Mouse (Mus musculus) WW6 (cell line): ENCODE measurements around the gene Nabp1.
A peak's percentile ranks its signal among the peaks of the same experiment; 100 is the strongest.
"Not testable (repeated sequence)": the region's sequence is repeated elsewhere in the genome, so short reads cannot be mapped to it uniquely, and the experiment has no call there.

Experiments
- DNase-seq: peaks from one replicate; pipeline ENCODE4 v3.0.0-alpha.2; 2013; ENCODE audit warnings: low read depth, low spot score

Nabp1 gene

GRCm38 (mm10) chr1:51493592-51494307 lies 15.5 kb upstream of the Nabp1 start:
- no peak for DNase-seq

- DNase-seq = no peak
These were observed 8.1 kb upstream of the Nabp1 start for GRCm38 (mm10) chr1:51486291-51486690.

- no peak for DNase-seq
These were observed 2.2 kb upstream of the Nabp1 start for GRCm38 (mm10) chr1:51480386-51480785.

- no peak for DNase-seq
These were observed 1.5 kb upstream of the Nabp1 start for GRCm38 (mm10) chr1:51479691-51480090.

GRCm38 (mm10) chr1:51479027-51479329 lies 753 bp upstream of the Nabp1 start:
- DNase-seq = no peak

DNA sequence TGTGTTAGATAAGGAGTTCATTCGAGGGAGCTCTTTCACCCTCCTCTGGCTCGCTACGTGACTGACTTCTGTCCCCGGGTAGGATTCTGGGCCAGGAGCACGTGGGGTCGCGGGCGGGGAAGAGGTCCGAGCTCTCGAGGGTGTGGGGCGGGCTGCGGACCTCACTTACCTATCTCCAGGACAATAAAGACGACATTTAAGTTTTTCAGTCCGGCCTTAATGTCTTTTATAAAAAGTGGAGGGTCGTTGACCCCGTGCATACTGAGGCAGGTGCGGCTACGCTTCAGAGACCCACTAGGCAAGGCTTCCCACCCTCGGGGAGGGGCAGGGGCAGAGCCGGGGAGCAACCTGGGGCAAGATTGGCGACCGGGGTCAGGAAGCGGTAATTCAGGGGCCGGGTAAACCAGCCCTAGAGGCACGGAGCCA lies 556 bp downstream of the Nabp1 start:
- no peak for DNase-seq

DNA sequence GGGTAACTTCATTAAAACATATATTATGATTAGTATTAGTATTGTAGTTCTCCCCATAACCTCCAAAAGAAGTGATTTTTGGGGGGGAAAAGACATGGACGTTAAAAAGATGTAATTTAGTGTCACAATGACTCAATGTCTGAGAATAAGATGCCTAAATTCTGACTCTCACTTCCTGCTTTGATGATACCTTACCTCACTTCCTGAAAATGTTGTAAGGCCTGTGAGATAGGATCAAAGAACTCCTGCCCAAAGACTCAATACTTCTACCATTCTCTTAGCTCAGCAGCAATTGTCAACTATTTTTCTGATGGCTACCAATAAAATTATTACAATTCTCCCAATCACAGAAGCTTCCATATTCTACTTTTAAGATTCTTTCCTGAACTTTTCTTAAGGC lies 1.8 kb downstream of the Nabp1 start:
- DNase-seq = no peak

GRCm38 (mm10) chr1:51468077-51468476 lies 10.1 kb downstream of the Nabp1 start:
- DNase-seq = no peak

GRCm38 (mm10) chr1:51467181-51467580 lies 11.0 kb downstream of the Nabp1 start:
- DNase-seq = no peak

GRCm38 (mm10) chr1:51466385-51466784 lies 11.8 kb downstream of the Nabp1 start:
- DNase-seq = no peak

GRCm38 (mm10) chr1:51465285-51465684 lies 12.9 kb downstream of the Nabp1 start:
- DNase-seq = no peak

- DNase-seq = no peak
These were observed 15.2 kb downstream of the Nabp1 start for GRCm38 (mm10) chr1:51463038-51463437.

- DNase-seq = peak; percentile 54
These were observed 19.3 kb downstream of the Nabp1 start for GRCm38 (mm10) chr1:51458731-51459450.

DNA sequence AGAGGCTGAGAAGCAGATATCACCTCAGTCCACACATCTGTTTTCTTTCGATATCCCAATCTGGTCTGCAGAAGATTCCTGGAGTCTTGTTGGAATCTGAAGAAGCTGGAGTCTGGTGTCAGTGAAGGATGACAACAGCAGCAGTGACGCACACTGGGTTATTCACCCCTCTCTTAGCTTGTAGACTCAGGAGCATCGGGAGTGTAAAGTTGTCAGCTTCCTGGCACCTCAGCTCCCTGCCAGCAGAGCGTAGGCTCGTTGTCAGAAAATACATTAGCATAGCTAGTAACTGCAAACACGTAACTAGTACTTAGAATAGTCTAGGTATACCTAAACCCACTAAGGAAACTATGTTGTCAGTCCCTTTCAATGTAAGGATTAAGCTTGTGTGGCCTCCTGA lies 20.1 kb downstream of the Nabp1 start:
- DNase-seq = no peak

DNA sequence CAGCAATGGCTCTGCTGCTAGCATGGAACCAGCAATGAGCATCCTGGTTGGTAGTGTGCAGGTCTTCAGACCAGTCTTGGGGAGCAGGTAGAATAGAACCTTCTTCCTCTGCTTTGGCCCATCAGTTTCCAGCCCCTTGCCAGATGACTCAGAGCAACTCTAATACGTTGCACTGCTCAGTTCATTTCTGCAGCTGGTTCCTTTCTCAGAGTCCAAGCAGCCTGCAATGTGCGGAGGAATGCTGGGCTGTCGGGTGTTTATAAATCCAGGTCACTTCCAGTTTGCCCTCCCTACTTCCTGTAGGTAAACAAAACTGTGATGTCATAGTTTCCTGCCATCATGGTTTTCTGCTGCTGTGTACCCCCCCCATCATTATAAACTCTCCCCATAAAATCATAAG lies 21.0 kb downstream of the Nabp1 start:
- no peak for DNase-seq

DNA sequence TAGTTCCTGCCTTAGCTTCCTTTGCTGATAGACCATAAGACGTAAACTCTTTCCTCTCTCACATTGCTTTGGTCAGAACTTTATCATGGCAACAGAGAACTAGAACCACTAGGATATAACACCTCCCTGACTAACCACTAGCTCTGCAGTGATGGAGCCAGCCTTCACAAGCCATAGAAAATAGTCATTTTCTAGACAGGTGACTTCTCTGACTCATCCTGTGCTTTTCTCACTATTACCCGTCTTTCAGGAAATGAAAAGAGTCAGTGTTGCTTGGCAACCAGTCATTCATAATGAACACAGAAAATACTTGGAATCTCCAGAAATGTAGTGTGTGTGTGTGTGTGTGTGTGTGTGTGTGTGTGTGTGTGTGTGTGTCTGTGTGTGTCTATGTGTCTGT lies 29.4 kb downstream of the Nabp1 start:
- DNase-seq = no peak

- DNase-seq = no peak
These were observed 32.3 kb downstream of the Nabp1 start for GRCm38 (mm10) chr1:51445854-51446460.

GRCm38 (mm10) chr1:51445161-51445853 lies 32.9 kb downstream of the Nabp1 start:
- no peak for DNase-seq

DNA sequence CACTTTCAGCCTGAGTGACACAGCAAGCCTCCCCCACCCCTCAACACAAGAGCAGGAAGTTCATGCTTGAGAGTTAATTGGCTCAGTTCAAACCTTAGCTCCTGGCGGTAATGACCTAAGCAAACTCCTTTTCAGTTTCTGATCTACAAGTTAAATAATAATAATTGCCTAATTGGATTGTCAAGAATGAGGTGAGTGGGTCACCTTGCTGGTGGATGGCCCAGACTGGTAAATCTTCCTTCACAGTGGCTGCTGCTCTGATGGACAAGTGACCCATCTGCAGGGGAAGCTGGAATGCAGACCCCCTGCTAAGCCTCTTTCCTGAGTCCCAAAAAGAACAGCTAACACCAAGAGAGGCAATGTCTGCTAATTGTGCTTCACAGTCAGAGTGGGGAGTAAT lies 48.5 kb downstream of the Nabp1 start:
- DNase-seq = no peak

DNA sequence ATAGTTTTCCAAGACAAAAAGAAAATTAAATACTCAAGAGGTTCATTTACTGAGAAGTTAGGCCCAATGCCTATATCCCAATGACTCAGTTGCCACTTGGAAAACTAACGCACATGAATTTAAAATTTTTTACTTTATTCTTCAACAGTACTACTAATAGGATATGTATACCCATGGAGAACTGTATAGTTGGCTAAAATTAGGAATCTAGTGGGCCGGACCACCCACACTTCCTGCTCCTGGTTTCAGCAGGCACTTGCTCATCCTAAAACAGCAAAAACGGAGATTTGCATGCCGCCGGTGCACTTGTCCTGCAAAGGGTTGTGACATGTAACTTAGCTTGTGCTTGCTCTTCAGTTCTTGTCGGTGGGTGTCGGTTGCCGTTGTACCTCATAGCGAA lies 51.9 kb downstream of the Nabp1 start:
- no peak for DNase-seq

- DNase-seq = not testable (repeated sequence)
These were observed 57.2 kb downstream of the Nabp1 start for GRCm38 (mm10) chr1:51421029-51421428.

GRCm38 (mm10) chr1:51418753-51419152 lies 59.5 kb downstream of the Nabp1 start:
- no peak for DNase-seq
